8 mouse cellular contexts compared by ENCODE assay signal in the genomic region with DNA sequence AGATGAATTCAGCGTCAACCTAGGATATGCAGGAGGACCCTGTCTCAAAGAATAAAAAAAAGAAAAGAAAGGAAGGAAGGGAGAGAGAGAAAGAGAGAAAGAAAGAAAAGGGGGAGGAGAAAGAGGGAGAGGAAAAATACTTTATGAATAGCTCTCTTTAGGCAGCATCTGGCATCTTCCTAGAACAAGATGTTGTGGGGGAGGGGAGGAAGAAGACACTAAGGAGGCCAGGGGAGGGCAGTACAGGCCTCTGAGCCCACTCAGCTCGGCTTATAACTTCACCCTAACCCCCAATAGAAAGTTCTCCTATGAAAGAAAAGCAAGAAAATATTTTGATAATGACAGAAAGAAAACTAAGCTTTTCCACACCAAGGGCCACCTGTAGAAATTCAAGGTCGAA. TPM values are rescaled to one million over a fixed set of nuclear protein-coding genes. Genes with fewer than 3 reads are reported as not detected.
DNase-seq lines count a peak whose midpoint lies in the region; ATAC-seq lines count a peak whose summit lies in the region.
"Had no signal": no experiment of that assay in that cellular context is flagged by ENCODE, and none has a peak within 500 bp of the region (broad histone marks: within the 10 kb centered on the region; RNA-seq: fewer than 3 reads in every experiment).

No protein-coding gene starts in this region.

- H3K4me3 ChIP-seq in lung, embryonic 15.5 days = no peak overlapping the region
- no peak overlapping the region for H3K4me3 ChIP-seq in embryonic facial prominence, embryonic 11.5 days (ENCODE audit: low read depth, low read length)
- H3K4me3 ChIP-seq in hindbrain, embryonic 15.5 days = no peak overlapping the region
- H3K4me3 ChIP-seq in neural tube, embryonic 15.5 days (replicated peaks) = no peak overlapping the region

- peak overlapping the region; percentile 92 for H3K27ac ChIP-seq in lung, embryonic 15.5 days
- no peak overlapping the region for H3K27ac ChIP-seq in embryonic facial prominence, embryonic 11.5 days (replicated peaks; ENCODE audit: low read depth, low read length)
- peak overlapping the region; percentile 38; the same call in 1 of the 2 replicates for H3K27ac ChIP-seq in hindbrain, embryonic 15.5 days (replicated peaks)
- peak overlapping the region; percentile 46 for H3K27ac ChIP-seq in neural tube, embryonic 15.5 days (replicated peaks)

- 46% methylated on average over 3 of the region's 3 CpGs for WGBS in lung, embryonic 15.5 days
- WGBS in embryonic facial prominence, embryonic 11.5 days = 41% methylated on average over 3 of the region's 3 CpGs
- WGBS in hindbrain, embryonic 15.5 days = 43% methylated on average over 3 of the region's 3 CpGs
- 45% methylated on average over 3 of the region's 3 CpGs for WGBS in neural tube, embryonic 15.5 days

- H3K4me1 ChIP-seq in lung, embryonic 15.5 days = peaks cover 82% of the 10 kb centered on the region
- H3K4me1 ChIP-seq in embryonic facial prominence, embryonic 11.5 days (ENCODE audit: control insufficient read depth, insufficient read depth, low read length) = peaks cover 17% of the 10 kb centered on the region; the same call in 1 of the 2 replicates
- peaks cover 69% of the 10 kb centered on the region for H3K4me1 ChIP-seq in hindbrain, embryonic 15.5 days (replicated peaks)
- peaks cover 73% of the 10 kb centered on the region for H3K4me1 ChIP-seq in neural tube, embryonic 15.5 days

- no peaks in the 10 kb centered on the region for H3K9me3 ChIP-seq in lung, embryonic 15.5 days
- no peaks in the 10 kb centered on the region for H3K9me3 ChIP-seq in embryonic facial prominence, embryonic 11.5 days (replicated peaks; ENCODE audit: control insufficient read depth, low read length)
- H3K9me3 ChIP-seq in hindbrain, embryonic 15.5 days = no peaks in the 10 kb centered on the region
- H3K9me3 ChIP-seq in neural tube, embryonic 15.5 days (replicated peaks) = no peaks in the 10 kb centered on the region

- H3K36me3 ChIP-seq in lung, embryonic 15.5 days = no peaks in the 10 kb centered on the region
- H3K36me3 ChIP-seq in embryonic facial prominence, embryonic 11.5 days (replicated peaks; ENCODE audit: control insufficient read depth, insufficient read depth, low read depth, low read length) = no peaks in the 10 kb centered on the region
- no peaks in the 10 kb centered on the region for H3K36me3 ChIP-seq in hindbrain, embryonic 15.5 days
- no peaks in the 10 kb centered on the region for H3K36me3 ChIP-seq in neural tube, embryonic 15.5 days

- 0 out of 2 replicates have a peak overlapping the region, but pooled peaks have one; percentile 14 for H3K9ac ChIP-seq in lung, embryonic 15.5 days
- H3K9ac ChIP-seq in embryonic facial prominence, embryonic 11.5 days (replicated peaks; ENCODE audit: low read length) = no peak overlapping the region
- H3K9ac ChIP-seq in hindbrain, embryonic 15.5 days = no peak overlapping the region
- H3K9ac ChIP-seq in neural tube, embryonic 15.5 days (replicated peaks) = no peak overlapping the region

- DNase-seq in lung, postnatal 10 days = no peak
- peak; percentile 69 for DNase-seq in embryonic facial prominence, embryonic 11.5 days (ENCODE audit: low spot score)
- DNase-seq in adrenal gland, postnatal 36 days = no peak
- no peak for DNase-seq in spleen, postnatal 36 days (ENCODE audit: low spot score in 2 of 2)
- DNase-seq: layer of hippocampus, postnatal 36 days had no signal

- H3K4me2 ChIP-seq in lung, embryonic 15.5 days = peak overlapping the region; percentile 28
- no peak overlapping the region for H3K4me2 ChIP-seq in embryonic facial prominence, embryonic 11.5 days (ENCODE audit: low read depth, low read length)
- H3K4me2 ChIP-seq in hindbrain, embryonic 15.5 days = no peak overlapping the region
- no peak overlapping the region for H3K4me2 ChIP-seq in neural tube, embryonic 15.5 days

- no peak for ATAC-seq in lung, embryonic 15.5 days (ENCODE audit: borderline replicate concordance, extremely low read depth, low FRiP score, low TSS enrichment)
- no peak for ATAC-seq in embryonic facial prominence, embryonic 11.5 days (replicated peaks; ENCODE audit: insufficient number of reproducible peaks, low FRiP score, low TSS enrichment, low read depth)
- ATAC-seq in hindbrain, embryonic 15.5 days (ENCODE audit: low FRiP score, low read depth) = no peak
- no peak for ATAC-seq in neural tube, embryonic 15.5 days (ENCODE audit: low FRiP score)

- no peaks in the 10 kb centered on the region for H3K27me3 ChIP-seq in lung, embryonic 15.5 days
- H3K27me3 ChIP-seq in embryonic facial prominence, embryonic 11.5 days (ENCODE audit: control insufficient read depth, insufficient read depth, low read length) = no peaks in the 10 kb centered on the region
- no peaks in the 10 kb centered on the region for H3K27me3 ChIP-seq in hindbrain, embryonic 15.5 days
- H3K27me3 ChIP-seq in neural tube, embryonic 15.5 days (replicated peaks) = no peaks in the 10 kb centered on the region

RNA-seq across cellular contexts. Expression of a gene that starts 9.0 kb away (rescaled TPM):
- polyA plus RNA-seq in lung, embryonic 15.5 days (2015; fragmentation: Nextera tagmentation; extraction: Ambion mirVana) = 99.0 and 101 TPM in 2 replicates
- polyA plus RNA-seq in embryonic facial prominence, embryonic 11.5 days (2014; fragmentation: Nextera tagmentation; extraction: Ambion mirVana) = 92.5 and 95.0 TPM in 2 replicates
- 61.1 and 61.7 TPM in 2 replicates for polyA plus RNA-seq in hindbrain, embryonic 15.5 days (2015; fragmentation: Nextera tagmentation; extraction: Ambion mirVana)
- 45.5 and 53.0 TPM in 2 replicates for polyA plus RNA-seq in neural tube, embryonic 15.5 days (2015; fragmentation: Nextera tagmentation; extraction: Ambion mirVana)
- total RNA-seq in adrenal gland, postnatal 36 days (2021) = 10 to 100 TPM; 31.5 to 37.3 TPM

RNA-seq across cellular contexts. Expression of a gene that starts 56.0 kb away (rescaled TPM):
- polyA plus RNA-seq in lung, embryonic 15.5 days (2015; fragmentation: Nextera tagmentation; extraction: Ambion mirVana) = 147 and 150 TPM in 2 replicates
- polyA plus RNA-seq in embryonic facial prominence, embryonic 11.5 days (2014; fragmentation: Nextera tagmentation; extraction: Ambion mirVana) = 33.1 and 42.1 TPM in 2 replicates
- 92.1 and 107 TPM in 2 replicates for polyA plus RNA-seq in hindbrain, embryonic 15.5 days (2015; fragmentation: Nextera tagmentation; extraction: Ambion mirVana)
- 93.2 and 96.7 TPM in 2 replicates for polyA plus RNA-seq in neural tube, embryonic 15.5 days (2015; fragmentation: Nextera tagmentation; extraction: Ambion mirVana)
- total RNA-seq in adrenal gland, postnatal 36 days (2021) = 100 to 1,000 TPM; 115 to 121 TPM
